Mouse (Mus musculus) kidney, embryonic 14.5 days (tissue): ENCODE measurements around the gene Ccdc86. TPM values are rescaled to one million over a fixed set of nuclear protein-coding genes. Genes with fewer than 3 reads are reported as not detected.

ENCODE experiments used
- ATAC-seq: fragments of 200-750 bp; cut with Nextera tagmentation; 2 replicates; pipeline ENCODE4 v1.8.0; 2017; ENCODE audit warnings: moderate number of reproducible peaks, mild to moderate bottlenecking, moderate TSS enrichment, moderate library complexity; ENCODE audit not compliant: low FRiP score, low TSS enrichment
- H3K27ac ChIP-seq: fragments of 300-500 bp; sonication (generic); 2 replicates; pipeline ENCODE4 v1.5.1; 2014; ENCODE audit warnings: low read depth, mild to moderate bottlenecking, low read length, moderate library complexity, mixed read lengths
- H3K27me3 ChIP-seq: fragments of 300-500 bp; sonication (generic); 2 replicates; pipeline ENCODE4 v1.6.1; 2014; ENCODE audit warnings: mild to moderate bottlenecking, low read length; ENCODE audit not compliant: control insufficient read depth, insufficient read depth
- H3K36me3 ChIP-seq: fragments of 300-500 bp; sonication (generic); 2 replicates; pipeline ENCODE4 v1.6.1; 2014; ENCODE audit warnings: low read length, mixed read lengths; ENCODE audit not compliant: control insufficient read depth, insufficient read depth
- H3K4me1 ChIP-seq: fragments of 300-500 bp; sonication (generic); 2 replicates; pipeline ENCODE4 v1.6.1; 2014; ENCODE audit warnings: low read length, mixed read lengths; ENCODE audit not compliant: control insufficient read depth, insufficient read depth
- H3K4me2 ChIP-seq: fragments of 300-500 bp; sonication (generic); replicated peaks from 2 replicates; pipeline ENCODE4 v1.6.1; 2014; ENCODE audit warnings: low read depth, mild to moderate bottlenecking, low read length
- H3K4me3 ChIP-seq: fragments of 300-500 bp; sonication (generic); 2 replicates; pipeline ENCODE4 v1.5.1; 2014; ENCODE audit warnings: mild to moderate bottlenecking, low read length
- H3K9ac ChIP-seq: fragments of 300-500 bp; sonication (generic); 2 replicates; pipeline ENCODE4 v1.6.1; 2014; ENCODE audit warnings: low read depth, mild to moderate bottlenecking, low read length, moderate library complexity
- H3K9me3 ChIP-seq: fragments of 300-500 bp; sonication (generic); 2 replicates; pipeline ENCODE4 v1.6.1; 2016; ENCODE audit warnings: low read length; ENCODE audit not compliant: control insufficient read depth
- WGBS: fragments of 180-500 bp; shearing (Covaris S2); extraction: QIAGEN DNeasy Blood & Tissue Kit; methylation state at CpG from one replicate; pipeline ENCODE4 v1.1.7; 2014; 5-methylcytosine and 5-hydroxymethylcytosine counted together
- polyA plus RNA-seq: library from polyadenylated mRNA; unstranded; fragments of >200 nt; fragmentation: Nextera tagmentation; extraction: Ambion mirVana; gene quantifications from 2 replicates; pipeline ENCODE4 v1.2.1, GENCODE M21; 2014

The Ccdc86 gene
- polyA plus RNA-seq, 1 experiment from 2014 or later: 32.7 TPM

GRCm38 (mm10) chr19:10979184-10980168, 30.4 kb upstream of the Ccdc86 start:
- 0 out of 2 replicates have a peak, but pooled peaks cover under 1% of the 10 kb centered on the region for H3K4me1 ChIP-seq
- no peak overlapping the region; the same call in 1 of the 2 replicates for H3K4me2 ChIP-seq
- H3K27me3 ChIP-seq: no peaks in the 10 kb centered on the region
- H3K4me3 ChIP-seq: no peak overlapping the region
- H3K27ac ChIP-seq: no peak overlapping the region
- peak; percentile 50; the same call in 1 of the 2 replicates for ATAC-seq
- no peaks in the 10 kb centered on the region for H3K36me3 ChIP-seq
- no peaks in the 10 kb centered on the region for H3K9me3 ChIP-seq
- 14% methylated on average over 18 of the region's 18 CpGs for WGBS
- no peak overlapping the region for H3K9ac ChIP-seq

- Histone ChIP-seq H3K9ac (no peak overlapping the region), H3K4me1 (0 out of 2 replicates have a peak, but pooled peaks cover 3% of the 10 kb centered on the region), H3K4me2 (no peak overlapping the region), H3K9me3 (no peaks in the 10 kb centered on the region; the same call in 1 of the 2 replicates), H3K27ac (no peak overlapping the region), H3K27me3 (no peaks in the 10 kb centered on the region), H3K36me3 (no peaks in the 10 kb centered on the region), H3K4me3 (no peak overlapping the region)
- WGBS: 56% methylated on average over 4 of the region's 4 CpGs
- ATAC-seq: no peak
Measured at GRCm38 (mm10) chr19:10976318-10976717, 27.3 kb upstream of the Ccdc86 start.

GRCm38 (mm10) chr19:10975187-10975586, 26.1 kb upstream of the Ccdc86 start:
- 85% methylated on average over 2 of the region's 2 CpGs for WGBS
- H3K4me3 ChIP-seq: no peak overlapping the region
- H3K36me3 ChIP-seq: no peaks in the 10 kb centered on the region
- H3K27me3 ChIP-seq: no peaks in the 10 kb centered on the region
- H3K9me3 ChIP-seq: peaks cover 4% of the 10 kb centered on the region; the same call in 1 of the 2 replicates
- no peak overlapping the region for H3K27ac ChIP-seq
- 0 out of 2 replicates have a peak, but pooled peaks cover 3% of the 10 kb centered on the region for H3K4me1 ChIP-seq
- H3K4me2 ChIP-seq: no peak overlapping the region
- H3K9ac ChIP-seq: no peak overlapping the region
- ATAC-seq: no peak

- H3K9ac ChIP-seq: no peak within 1 kb of the TSS
- H3K27ac ChIP-seq: peak within 1 kb of the TSS; percentile 18; the same call in 1 of the 2 replicates
- no peaks in the 10 kb centered on the region for H3K27me3 ChIP-seq
- H3K4me1 ChIP-seq: 0 out of 2 replicates have a peak, but pooled peaks cover 3% of the 10 kb centered on the region
- WGBS: 18% methylated on average over 4 of the region's 4 CpGs
- no peak within 1 kb of the TSS for H3K4me3 ChIP-seq
- no peaks in the 10 kb centered on the region for H3K36me3 ChIP-seq
- H3K4me2 ChIP-seq: no peak within 1 kb of the TSS
- ATAC-seq: peak; percentile 50
- peaks cover 4% of the 10 kb centered on the region; the same call in 1 of the 2 replicates for H3K9me3 ChIP-seq
Measured at GRCm38 (mm10) chr19:10974238-10974865, 25.3 kb upstream of the Ccdc86 start, which contains the start of gene Ms4a10. Gene Ms4a10, minus strand, starts transcription at chr19:10974670.

- peaks cover 4% of the 10 kb centered on the region; the same call in 1 of the 2 replicates for H3K9me3 ChIP-seq
- no peak overlapping the region for H3K4me2 ChIP-seq
- H3K9ac ChIP-seq: no peak overlapping the region
- ATAC-seq: peak; percentile 84; the same call in 1 of the 2 replicates
- H3K27ac ChIP-seq: no peak overlapping the region
- H3K4me1 ChIP-seq: 0 out of 2 replicates have a peak, but pooled peaks cover 3% of the 10 kb centered on the region
- no peaks in the 10 kb centered on the region for H3K27me3 ChIP-seq
- WGBS: 7% methylated on average over 2 of the region's 2 CpGs
- no peaks in the 10 kb centered on the region for H3K36me3 ChIP-seq
- H3K4me3 ChIP-seq: no peak overlapping the region
Measured at GRCm38 (mm10) chr19:10973187-10973586, 24.1 kb upstream of the Ccdc86 start.

GRCm38 (mm10) chr19:10972660-10973059, 23.6 kb upstream of the Ccdc86 start:
- Histone ChIP-seq H3K27me3 (no peaks in the 10 kb centered on the region), H3K27ac (no peak overlapping the region)
- WGBS: 80% methylated on average over 3 of the region's 3 CpGs

GRCm38 (mm10) chr19:10970457-10970856, 21.4 kb upstream of the Ccdc86 start:
- Histone ChIP-seq H3K36me3 (no peaks in the 10 kb centered on the region), H3K27me3 (no peaks in the 10 kb centered on the region), H3K9me3 (peaks cover 7% of the 10 kb centered on the region; the same call in 1 of the 2 replicates), H3K27ac (no peak overlapping the region), H3K4me3 (no peak overlapping the region), H3K4me1 (0 out of 2 replicates have a peak, but pooled peaks cover 3% of the 10 kb centered on the region), H3K9ac (no peak overlapping the region), H3K4me2 (no peak overlapping the region)
- no peak for ATAC-seq
- 67% methylated on average over 3 of the region's 3 CpGs for WGBS

More at GRCm38 (mm10) chr19:10972660-10973059, 23.6 kb upstream of the Ccdc86 start:
- H3K4me3 ChIP-seq: no peak overlapping the region
- no peaks in the 10 kb centered on the region for H3K36me3 ChIP-seq
- peaks cover 4% of the 10 kb centered on the region; the same call in 1 of the 2 replicates for H3K9me3 ChIP-seq
- ATAC-seq: no peak
- 0 out of 2 replicates have a peak, but pooled peaks cover 3% of the 10 kb centered on the region for H3K4me1 ChIP-seq
- H3K9ac ChIP-seq: no peak overlapping the region
- H3K4me2 ChIP-seq: no peak overlapping the region

- Histone ChIP-seq H3K4me2 (no peak overlapping the region), H3K27me3 (no peaks in the 10 kb centered on the region), H3K36me3 (no peaks in the 10 kb centered on the region), H3K9me3 (peaks cover 7% of the 10 kb centered on the region; the same call in 1 of the 2 replicates), H3K4me1 (no peaks in the 10 kb centered on the region), H3K9ac (no peak overlapping the region), H3K27ac (no peak overlapping the region), H3K4me3 (no peak overlapping the region)
- WGBS: 88% methylated on average over 7 of the region's 7 CpGs
- no peak for ATAC-seq
Measured at GRCm38 (mm10) chr19:10968578-10968977, 19.5 kb upstream of the Ccdc86 start.
